Mouse (Mus musculus): ENCODE results near the gene Lbx1.

DNA sequence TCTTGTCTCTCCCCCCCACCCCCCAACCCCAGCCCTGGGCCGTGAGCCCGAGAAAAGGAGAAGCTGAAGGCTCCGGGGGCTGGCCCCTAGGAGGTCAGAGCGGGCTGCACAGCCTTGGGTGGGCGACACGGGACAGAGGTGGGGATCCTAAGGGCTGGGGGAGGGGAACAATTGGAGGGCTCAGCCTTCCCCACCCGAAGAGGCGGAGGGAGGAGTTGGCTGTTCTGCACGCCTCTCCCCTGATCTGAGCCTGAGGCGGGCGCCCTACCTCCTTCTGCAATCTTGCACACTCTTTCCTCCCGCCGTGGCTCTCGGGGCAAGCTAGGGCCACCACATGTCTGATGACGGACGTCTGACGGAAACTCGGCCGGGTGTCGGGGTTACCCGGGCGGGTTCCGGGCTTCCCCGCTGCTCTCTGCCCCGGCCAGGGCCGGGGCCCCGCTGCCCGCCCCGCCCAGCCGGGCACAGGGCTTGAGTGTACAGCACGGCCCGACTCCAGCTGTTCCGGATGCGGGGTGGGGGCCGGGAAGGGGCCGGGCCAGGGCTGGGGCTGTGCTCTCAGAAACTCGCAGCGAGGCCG lies 841 bp upstream of the Lbx1 start:
- TF ChIP-seq CTCF (IDR thresholded peaks at IDR 0.05; ENCODE audit: borderline replicate concordance, extremely low read depth, insufficient read depth, insufficient read length), result no peak
- TF ChIP-seq POLR2A (IDR thresholded peaks at IDR 0.05; ENCODE audit: borderline replicate concordance, extremely low read depth, insufficient read depth, insufficient read length, poor library complexity, severe bottlenecking), result no peak
